Mouse (Mus musculus) urinary bladder, postnatal 4 days (tissue): Measurements from ENCODE around the gene Hexim2.
A peak's percentile ranks its signal among the peaks of the same experiment; 100 is the strongest.

Source experiments
- DNase-seq, 2 experiments: peaks; one replicate each; pipeline ENCODE4 v3.0.0; 2021 to 2022; ENCODE audit warnings: low spot score in 2 of 2

Hexim2 gene

DNA sequence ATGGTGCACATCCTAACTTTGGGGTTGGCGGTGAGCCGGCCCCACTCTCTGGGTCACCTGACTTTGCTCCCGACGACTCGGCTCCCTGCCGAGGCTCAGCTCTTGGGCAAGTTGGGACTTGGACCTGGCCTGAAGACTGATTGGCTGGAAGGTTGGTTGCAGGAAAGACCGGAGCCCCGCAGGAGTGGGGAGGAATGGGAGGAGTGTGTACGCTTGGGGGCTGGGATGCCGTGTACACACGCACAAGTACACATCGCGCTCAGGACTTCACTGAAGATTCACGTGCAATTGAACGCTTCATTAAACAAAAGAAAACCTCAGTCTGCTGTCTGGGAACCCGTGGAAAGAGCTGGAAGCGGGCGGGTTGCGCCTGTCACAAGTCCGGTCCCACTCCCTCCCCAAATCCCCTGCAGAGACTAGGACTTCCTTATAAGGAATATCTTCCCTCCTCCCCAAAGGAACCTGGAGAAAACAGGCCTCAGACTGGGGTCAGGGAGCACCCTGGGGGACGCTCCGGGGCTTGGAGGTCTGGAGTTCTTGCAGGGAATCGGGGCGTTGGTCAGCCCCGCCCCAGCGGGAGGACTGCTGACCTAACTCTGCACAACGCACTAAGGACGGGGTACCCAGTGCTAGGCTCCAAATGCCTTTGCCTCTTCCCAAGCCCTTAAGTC lies 20.2 kb upstream of the Hexim2 start:
- DNase-seq, result peak; percentile 84 to 85

- DNase-seq, result no peak
These were observed 19.7 kb upstream of the Hexim2 start for GRCm38 (mm10) chr11:103112552-103112912.

DNA sequence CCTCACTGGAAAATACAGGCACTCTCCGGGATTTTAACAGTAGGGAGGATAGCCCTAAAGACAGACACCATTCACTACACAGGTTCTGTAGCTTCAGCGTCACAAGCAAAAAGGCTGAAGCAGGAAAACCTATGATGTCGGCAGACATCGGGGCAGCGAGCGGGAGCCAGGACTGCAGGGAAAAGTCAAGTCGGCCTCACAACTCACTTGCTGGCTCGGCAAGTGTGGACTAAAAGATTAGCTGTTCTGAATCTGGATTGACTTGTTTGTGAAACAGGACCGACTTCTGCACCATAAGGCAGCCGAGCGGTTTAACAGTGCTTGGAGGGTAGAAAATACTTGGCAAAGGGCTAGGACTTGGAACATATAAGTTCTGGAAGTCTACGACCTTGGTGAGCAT lies 19.2 kb upstream of the Hexim2 start:
- DNase-seq, result no peak

DNA sequence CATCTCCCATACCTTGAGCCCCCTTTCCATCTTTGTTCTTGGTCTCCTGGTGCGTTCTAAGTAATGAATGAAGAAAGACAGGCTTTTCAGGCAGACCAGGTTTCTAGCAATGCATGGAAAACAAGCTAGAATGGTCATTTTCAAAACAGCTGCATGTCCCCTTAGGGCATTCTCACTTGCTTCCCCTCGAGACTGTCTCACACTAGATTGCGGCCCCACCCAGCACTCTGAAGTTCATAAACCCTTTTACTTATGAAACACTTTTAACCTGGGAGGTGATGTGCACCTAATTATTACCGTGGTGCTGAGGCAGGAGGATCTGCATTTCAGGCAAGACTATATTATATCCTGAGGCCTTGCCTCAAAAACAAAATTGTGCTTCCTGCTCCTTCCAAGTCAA lies 18.5 kb upstream of the Hexim2 start:
- DNase-seq, result no peak

DNA sequence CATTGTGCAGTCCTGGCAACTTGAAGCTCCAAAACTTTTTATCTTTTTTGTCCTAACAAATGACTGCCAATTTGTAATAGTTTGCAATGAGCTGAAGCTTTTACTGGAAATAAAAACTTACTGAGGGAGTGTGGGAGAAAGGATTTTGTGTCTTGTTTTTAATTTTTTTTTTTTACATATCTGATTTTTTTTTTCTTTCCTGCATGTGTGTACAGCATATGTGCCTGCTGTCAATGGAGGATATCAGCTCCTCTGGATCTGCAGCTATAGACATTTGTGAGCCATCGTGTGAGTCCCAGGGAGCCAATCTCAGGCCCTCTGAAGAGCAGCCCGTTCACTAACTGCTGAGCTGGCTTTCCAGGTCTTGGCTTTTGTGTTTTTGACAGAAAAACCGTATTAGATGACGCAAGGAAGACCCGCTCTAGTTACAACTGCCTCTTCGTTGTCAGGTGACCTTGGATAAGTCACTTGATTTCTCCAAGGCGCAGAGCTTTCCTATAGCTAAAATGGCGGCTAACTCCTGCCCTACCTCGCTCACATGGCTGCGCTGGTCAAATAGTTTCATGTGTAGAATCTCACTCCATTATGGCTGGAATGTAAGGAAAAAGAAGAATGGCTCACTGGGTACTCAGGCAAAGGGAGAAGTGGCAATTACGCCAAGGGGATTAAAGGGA lies 17.8 kb upstream of the Hexim2 start:
- DNase-seq, result no peak

GRCm38 (mm10) chr11:103115163-103116007 lies 16.8 kb upstream of the Hexim2 start:
- peak; percentile 71 to 78 for DNase-seq

- DNase-seq, result peak; percentile 100
These were observed 16.0 kb upstream of the Hexim2 start, which contains the start of gene Hexim1 for GRCm38 (mm10) chr11:103116008-103116818. Gene Hexim1 (plus strand): TSS chr11:103116231.

DNA sequence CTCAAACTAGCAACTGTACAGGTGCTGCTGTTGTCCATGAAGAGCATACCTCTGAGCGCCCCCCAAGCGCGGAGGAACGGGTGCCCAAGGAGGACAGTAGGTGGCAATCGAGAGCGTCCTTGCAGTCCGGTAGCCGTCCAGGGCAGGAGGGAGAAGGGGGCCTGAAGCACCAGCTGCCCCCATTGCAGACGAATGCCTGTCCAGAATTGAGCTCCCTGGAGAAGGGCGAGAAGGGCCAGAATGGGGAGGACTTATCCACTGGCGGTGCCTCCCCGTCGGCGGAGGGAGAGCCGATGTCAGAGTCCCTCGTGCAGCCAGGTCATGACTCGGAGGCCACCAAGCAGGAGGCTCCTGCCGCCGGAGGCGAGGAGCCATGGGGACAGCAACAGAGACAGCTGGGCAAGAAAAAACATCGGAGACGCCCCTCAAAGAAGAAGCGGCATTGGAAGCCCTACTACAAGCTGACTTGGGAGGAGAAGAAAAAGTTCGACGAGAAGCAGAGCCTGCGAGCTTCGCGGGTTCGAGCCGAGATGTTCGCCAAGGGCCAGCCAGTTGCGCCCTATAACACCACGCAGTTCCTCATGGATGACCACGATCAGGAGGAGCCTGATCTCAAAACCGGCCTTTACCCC lies 15.2 kb upstream of the Hexim2 start:
- DNase-seq, result peak; percentile 70 to 78

DNA sequence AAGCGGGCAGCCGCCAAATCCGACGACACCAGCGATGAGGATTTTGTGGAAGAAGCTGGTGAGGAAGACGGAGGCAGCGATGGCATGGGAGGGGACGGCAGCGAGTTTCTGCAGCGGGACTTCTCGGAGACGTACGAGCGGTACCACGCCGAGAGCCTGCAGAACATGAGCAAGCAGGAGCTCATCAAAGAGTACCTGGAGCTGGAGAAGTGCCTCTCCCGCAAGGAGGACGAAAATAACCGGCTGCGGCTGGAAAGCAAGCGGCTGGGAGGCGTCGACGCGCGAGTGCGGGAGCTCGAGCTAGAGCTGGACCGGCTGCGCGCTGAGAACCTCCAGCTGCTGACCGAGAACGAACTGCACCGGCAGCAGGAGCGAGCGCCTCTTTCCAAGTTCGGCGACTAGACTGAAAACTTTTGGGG lies 14.6 kb upstream of the Hexim2 start:
- DNase-seq, result peak in 1 of 2 experiments; percentile 62

DNA sequence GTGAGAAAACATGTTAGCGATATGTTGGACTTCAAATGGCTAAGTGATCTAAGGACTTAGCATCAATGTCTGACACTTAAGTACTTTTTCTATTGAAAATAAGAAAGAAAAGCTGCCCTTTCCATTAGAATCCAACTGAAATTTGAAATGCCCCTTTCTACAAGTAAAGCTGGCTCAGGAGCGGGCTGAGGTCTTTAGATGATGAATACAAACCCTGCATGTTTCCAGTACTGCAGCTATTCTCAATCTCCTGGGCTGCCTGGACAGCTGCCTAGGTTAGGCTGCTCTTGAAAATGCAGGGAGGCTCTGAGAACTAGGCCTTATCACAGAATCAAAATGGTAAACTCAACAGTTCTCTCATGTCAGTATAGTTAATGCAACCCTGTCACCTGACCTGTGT lies 13.4 kb upstream of the Hexim2 start:
- no peak for DNase-seq

GRCm38 (mm10) chr11:103119609-103120008 lies 12.6 kb upstream of the Hexim2 start:
- no peak for DNase-seq

DNA sequence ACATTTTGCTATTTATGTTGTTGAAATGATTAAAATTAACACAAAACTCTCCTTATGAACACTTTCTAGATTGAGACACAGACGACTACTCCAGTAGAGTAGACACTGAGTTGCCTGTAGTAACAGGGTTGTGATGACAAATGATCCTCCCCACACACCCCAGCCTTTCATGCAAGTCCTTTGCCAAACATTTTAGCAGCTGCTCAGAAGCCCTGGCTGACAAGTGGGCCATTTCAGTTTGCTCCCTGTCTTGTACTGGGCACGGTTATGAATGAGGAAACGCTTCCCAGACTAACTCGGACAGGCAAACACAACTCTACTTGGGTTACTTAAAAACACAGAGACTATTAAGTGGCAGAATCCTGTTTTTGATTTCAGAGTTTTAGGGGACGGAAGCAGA lies 11.9 kb upstream of the Hexim2 start:
- DNase-seq, result no peak

DNA sequence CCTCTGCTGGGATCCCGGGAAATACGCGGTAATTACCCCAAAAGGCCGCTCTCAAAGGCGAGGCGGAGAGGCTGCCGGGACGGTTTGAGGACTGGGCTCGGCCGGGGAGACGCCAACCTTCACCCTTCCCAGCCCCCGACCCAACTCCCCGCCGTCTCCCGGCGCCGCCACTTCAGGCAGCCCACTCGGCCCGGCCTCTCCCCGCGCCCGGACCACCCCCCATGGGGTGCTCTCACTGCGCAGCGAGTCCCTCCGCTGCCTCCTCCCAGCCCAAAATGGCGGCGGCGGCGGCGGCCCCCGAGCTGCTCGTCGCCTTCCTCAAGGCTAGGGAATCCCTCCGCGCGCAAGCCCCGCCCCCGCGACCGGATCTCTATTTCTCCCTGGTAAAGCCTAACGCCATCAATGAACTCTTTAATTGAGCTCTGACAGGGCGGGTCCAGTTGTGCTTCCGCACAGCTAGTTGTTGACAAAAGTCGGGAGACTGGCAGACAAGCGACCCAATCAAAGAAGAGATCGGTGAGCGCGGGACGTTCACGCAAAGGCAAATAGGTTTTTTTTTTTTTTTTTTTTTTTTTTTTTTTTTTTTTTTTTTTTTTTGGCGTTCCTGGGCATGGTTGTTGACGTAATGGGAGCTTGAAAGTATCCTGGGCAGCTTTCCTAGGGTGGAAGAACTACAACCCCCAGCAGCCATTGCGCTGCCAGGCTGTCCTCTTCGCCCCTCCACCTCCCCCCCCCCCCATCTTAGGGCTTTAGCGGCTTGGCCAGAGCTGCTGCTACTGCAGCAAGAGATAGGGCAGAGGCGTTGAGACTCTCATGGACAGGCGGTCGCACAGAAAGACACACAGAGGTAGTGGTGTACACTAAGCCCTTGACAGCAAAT lies 587 bp downstream of the Hexim2 start:
- peak; percentile 99 to 100 for DNase-seq

GRCm38 (mm10) chr11:103133456-103134185 lies 1.4 kb downstream of the Hexim2 start:
- no peak for DNase-seq

DNA sequence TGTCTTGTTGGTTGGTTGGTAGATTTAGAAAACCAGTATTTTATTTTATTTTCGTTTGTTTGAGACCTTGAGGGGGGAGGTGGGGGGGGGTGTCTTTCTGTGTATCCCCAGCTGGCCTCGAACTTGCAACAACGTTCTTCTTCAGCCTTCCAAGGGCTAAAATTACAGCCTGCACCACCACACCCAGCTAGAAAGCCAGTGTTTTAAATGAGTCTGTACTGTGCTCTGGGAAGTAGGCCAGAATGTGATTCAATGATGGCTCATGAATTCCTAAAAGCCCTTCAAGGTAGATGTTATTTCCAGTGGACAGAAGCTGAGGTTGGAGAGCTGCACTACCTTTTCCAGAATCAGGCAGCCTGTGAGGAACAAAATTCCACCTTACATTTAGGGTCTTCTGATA lies 2.0 kb downstream of the Hexim2 start:
- DNase-seq, result no peak

GRCm38 (mm10) chr11:103136039-103136577 lies 3.9 kb downstream of the Hexim2 start:
- no peak for DNase-seq

GRCm38 (mm10) chr11:103139951-103140762 lies 7.9 kb downstream of the Hexim2 start:
- DNase-seq, result no peak

DNA sequence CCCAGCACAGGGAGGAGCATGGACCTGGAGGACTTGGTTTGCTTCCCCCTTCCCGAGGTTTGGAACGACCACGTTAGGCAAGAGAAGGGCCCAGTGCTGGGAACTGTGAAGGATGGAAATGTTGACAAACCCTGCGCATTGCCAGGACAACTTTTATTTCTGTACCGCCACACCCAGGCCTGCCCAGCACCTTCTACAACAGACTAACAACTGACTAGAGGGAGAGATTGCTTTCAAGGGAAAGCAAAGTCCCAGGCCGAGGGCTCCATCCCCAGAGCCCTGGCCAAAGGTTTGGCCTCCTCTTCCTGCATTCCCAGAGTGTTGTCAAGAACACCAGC lies 8.5 kb downstream of the Hexim2 start:
- no peak for DNase-seq
